Mouse (Mus musculus) heart, postnatal 25 days (tissue): ENCODE measurements around the gene Vmn2r20. TPM values are rescaled to one million over a fixed set of nuclear protein-coding genes. Genes with fewer than 3 reads are reported as not detected.
"Not testable (repeated sequence)": the region's sequence is repeated elsewhere in the genome, so short reads cannot be mapped to it uniquely, and the experiment has no call there.

Source experiments
- DNase-seq: peaks from one replicate; pipeline ENCODE4 v3.0.0; 2022; ENCODE audit warnings: low spot score
- intact Hi-C: fragments of 180-260 bp; cut with DNase I; formaldehyde crosslinking; loops from one replicate; pipeline ENCODE4 v1.15.1; 2025
- total RNA-seq, 2 experiments: library from RNA; stranded (reverse); gene quantifications; 2 replicates each; pipeline ENCODE4 v1.2.3; 2021

Vmn2r20 gene
- total RNA-seq: not detected

DNA sequence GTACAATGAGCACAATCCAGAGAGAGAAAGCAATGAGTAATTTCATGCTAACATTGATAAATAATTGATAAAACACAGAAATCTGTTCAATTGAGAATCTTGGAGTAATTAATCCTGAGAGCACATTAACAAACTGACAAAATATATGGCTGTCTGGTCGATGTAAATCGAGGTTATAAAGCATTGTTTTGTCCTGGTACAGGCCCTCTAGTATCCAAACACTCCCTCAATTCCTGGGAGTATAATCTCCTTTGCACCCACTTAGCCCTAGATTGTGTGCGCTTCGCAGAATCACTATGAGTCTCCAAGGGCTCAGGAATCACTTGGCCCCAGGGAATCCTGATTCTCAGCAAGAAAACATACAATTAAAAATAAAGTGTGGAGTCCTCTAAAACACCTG, at the start of gene Vmn2r20:
TSS of gene Vmn2r20 (minus strand) at position 101 of the 400 bp plus-strand sequence.
- intact Hi-C loops, DNase-seq: not testable (repeated sequence)

- intact Hi-C loops, DNase-seq: not testable (repeated sequence)
These were observed 6.5 kb upstream of the Vmn2r20 start for GRCm38 (mm10) chr6:123424413-123424812.

GRCm38 (mm10) chr6:123406918-123407665, 10.8 kb downstream of the Vmn2r20 start:
- DNase-seq, intact Hi-C loops: not testable (repeated sequence)

DNA sequence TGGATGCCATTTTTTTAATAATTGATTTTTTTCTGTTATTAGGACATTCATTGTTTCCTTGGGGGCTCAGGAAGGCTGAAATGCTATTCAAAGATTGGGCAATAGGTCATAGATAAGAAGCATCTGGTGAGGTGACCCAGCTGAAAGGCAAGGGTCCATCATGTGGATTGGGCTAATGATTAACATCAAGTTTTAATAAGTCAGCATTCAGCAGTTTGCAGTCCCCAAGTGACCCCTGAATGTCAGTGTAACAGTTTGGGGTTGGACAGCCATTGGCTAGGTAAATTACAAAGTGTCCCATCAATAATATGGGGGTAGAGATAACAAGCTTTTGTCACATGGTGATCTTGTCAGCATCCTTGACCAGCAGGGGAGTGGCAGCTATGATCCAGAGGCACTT, 29.1 kb downstream of the Vmn2r20 start:
- DNase-seq, intact Hi-C loops: not testable (repeated sequence)

DNA sequence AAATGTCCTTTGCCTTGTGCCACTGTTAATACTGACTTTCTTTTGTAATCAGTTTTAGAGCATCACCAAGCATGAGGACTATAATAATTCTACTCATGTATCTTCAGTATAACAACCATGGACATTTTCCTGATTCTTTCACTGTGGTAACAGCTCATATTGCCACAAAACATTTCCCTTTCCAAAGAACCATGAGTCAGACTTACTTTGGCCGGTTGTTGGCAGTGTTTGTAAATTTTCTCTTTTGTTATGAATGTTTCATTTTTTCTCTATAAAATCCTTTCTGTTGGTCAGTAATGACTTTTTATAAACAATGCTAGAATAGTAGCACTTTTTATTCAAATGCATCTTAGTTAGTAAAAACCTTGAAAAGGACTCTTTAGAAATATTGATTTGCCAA, 71.8 kb downstream of the Vmn2r20 start:
- intact Hi-C loops: no loop called here
- DNase-seq: no peak

DNA sequence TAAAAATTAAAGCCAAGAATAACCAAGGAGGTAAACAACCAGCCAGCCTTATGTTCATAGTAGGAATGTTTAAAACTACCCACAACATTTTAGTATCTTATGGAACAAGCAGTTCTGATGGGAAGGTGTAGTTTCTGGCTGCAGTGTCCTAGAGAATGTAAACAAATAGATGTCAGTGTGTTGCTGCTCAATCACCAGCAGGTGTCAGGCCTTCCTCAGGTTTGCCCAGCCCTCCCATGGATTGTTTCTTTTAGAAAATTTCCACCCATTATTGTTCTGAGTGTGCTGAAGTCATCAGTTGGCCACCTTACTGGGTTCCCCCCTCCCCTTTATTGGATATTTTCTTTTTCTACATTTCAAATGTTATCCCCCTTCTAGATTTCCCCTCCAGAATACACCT, 77.8 kb downstream of the Vmn2r20 start:
- intact Hi-C loops: no loop called here
- DNase-seq: no peak

- intact Hi-C loops: no loop called here
- no peak for DNase-seq
These were observed 85.4 kb downstream of the Vmn2r20 start for GRCm38 (mm10) chr6:123332503-123332902.

Other genes starting within 250 kb of the Vmn2r20 start
- gene Clec4b2, start 245.2 kb downstream of the Vmn2r20 start, total RNA-seq: not detected
- gene Clec4n, start 188.3 kb downstream of the Vmn2r20 start, total RNA-seq: 1 to 10 TPM; 1.0 to 1.3 TPM
- gene Clec4d, start 156.0 kb downstream of the Vmn2r20 start, total RNA-seq: under 1 TPM; 0.48 to 0.70 TPM
- under 1 TPM; 0.11 to 0.26 TPM for gene Clec4e, start 128.2 kb downstream of the Vmn2r20 start, total RNA-seq
- gene Vmn2r19, start 109.8 kb downstream of the Vmn2r20 start, total RNA-seq: not detected
- not detected for gene Vmn2r21, start 115.3 kb upstream of the Vmn2r20 start, total RNA-seq
- gene Vmn2r22, start 232.6 kb upstream of the Vmn2r20 start, total RNA-seq: not detected